In genomic region chr11:68089426-68089825, GRCm38 (mm10) we compare ENCODE assay signal across 13 mouse cellular contexts.
DNase-seq lines count a peak whose midpoint lies in the region; ATAC-seq and TF ChIP-seq lines count a peak whose summit lies in the region.
"Had no signal": no experiment of that assay in that cellular context is flagged by ENCODE, and none has a peak within 500 bp of the region (broad histone marks: within the 10 kb centered on the region; RNA-seq: fewer than 3 reads in every experiment).

No protein-coding gene starts in this region.

- no peak overlapping the region for H3K9ac ChIP-seq in forebrain, postnatal 0 days
- H3K9ac ChIP-seq in forebrain, embryonic 11.5 days (ENCODE audit: low read length): no peak overlapping the region
- no peak overlapping the region for H3K9ac ChIP-seq in kidney, embryonic 15.5 days
- no peak overlapping the region for H3K9ac ChIP-seq in limb, embryonic 14.5 days (ENCODE audit: low read depth, low read length, severe bottlenecking)
- H3K9ac ChIP-seq: forebrain, embryonic 13.5 days; liver, postnatal 0 days; midbrain, embryonic 12.5 days had no signal

- H3K4me2 ChIP-seq in forebrain, postnatal 0 days (ENCODE audit: low read depth): no peak overlapping the region
- no peak overlapping the region for H3K4me2 ChIP-seq in forebrain, embryonic 11.5 days (ENCODE audit: low read depth, low read length, severe bottlenecking)
- 0 out of 2 replicates have a peak overlapping the region, but pooled peaks have one; percentile 5 for H3K4me2 ChIP-seq in kidney, embryonic 15.5 days
- 0 out of 2 replicates have a peak overlapping the region, but pooled peaks have one; percentile 21 for H3K4me2 ChIP-seq in limb, embryonic 14.5 days (replicated peaks; ENCODE audit: low read depth, low read length, severe bottlenecking)
- H3K4me2 ChIP-seq: forebrain, embryonic 13.5 days; midbrain, embryonic 12.5 days had no signal

- 55% methylated on average over 9 of the region's 9 CpGs for WGBS in forebrain, postnatal 0 days
- 84% methylated on average over 9 of the region's 9 CpGs for WGBS in forebrain, embryonic 11.5 days
- WGBS in kidney, embryonic 15.5 days: 75% methylated on average over 9 of the region's 9 CpGs
- 83% methylated on average over 9 of the region's 9 CpGs for WGBS in embryonic facial prominence, embryonic 10.5 days
- WGBS in limb, embryonic 14.5 days: 51% methylated on average over 9 of the region's 9 CpGs

- no peaks in the 10 kb centered on the region for H3K4me1 ChIP-seq in forebrain, postnatal 0 days (ENCODE audit: insufficient read depth)
- no peaks in the 10 kb centered on the region; the same call in 1 of the 2 replicates for H3K4me1 ChIP-seq in forebrain, embryonic 11.5 days (replicated peaks; ENCODE audit: control insufficient read depth, insufficient read depth, low read length)
- peaks cover 12% of the 10 kb centered on the region for H3K4me1 ChIP-seq in kidney, embryonic 15.5 days
- H3K4me1 ChIP-seq in embryonic facial prominence, embryonic 10.5 days: peaks cover 17% of the 10 kb centered on the region
- H3K4me1 ChIP-seq in limb, embryonic 14.5 days (ENCODE audit: control insufficient read depth, insufficient read depth, low read length): peaks cover 15% of the 10 kb centered on the region

- TF ChIP-seq POLR2A in limb, embryonic 14.5 days (IDR thresholded peaks at IDR 0.05; ENCODE audit: borderline replicate concordance, extremely low read depth, insufficient read depth, insufficient read length): no peak

- no peaks in the 10 kb centered on the region for H3K36me3 ChIP-seq in forebrain, postnatal 0 days (ENCODE audit: insufficient read depth)
- no peaks in the 10 kb centered on the region for H3K36me3 ChIP-seq in forebrain, embryonic 11.5 days (ENCODE audit: control insufficient read depth, insufficient read depth, low read length)
- H3K36me3 ChIP-seq in kidney, embryonic 15.5 days: no peaks in the 10 kb centered on the region
- H3K36me3 ChIP-seq in embryonic facial prominence, embryonic 10.5 days (replicated peaks): no peaks in the 10 kb centered on the region
- H3K36me3 ChIP-seq in limb, embryonic 14.5 days (ENCODE audit: control insufficient read depth, insufficient read depth, low read length): no peaks in the 10 kb centered on the region
- H3K36me3 ChIP-seq: midbrain, embryonic 12.5 days had no signal

- no peak for ATAC-seq in forebrain, postnatal 0 days
- no peak for ATAC-seq in forebrain, embryonic 11.5 days (replicated peaks; ENCODE audit: low FRiP score)
- no peak for ATAC-seq in kidney, embryonic 15.5 days (replicated peaks; ENCODE audit: low FRiP score)
- no peak; the same call in 1 of the 2 replicates for ATAC-seq in limb, embryonic 14.5 days (ENCODE audit: low FRiP score, low read depth)
- ATAC-seq: forebrain, embryonic 13.5 days; hindbrain, embryonic 16.5 days; liver, postnatal 0 days had no signal

- no peak overlapping the region for H3K4me3 ChIP-seq in forebrain, postnatal 0 days (ENCODE audit: low read depth, low read length)
- no peak overlapping the region for H3K4me3 ChIP-seq in forebrain, embryonic 11.5 days (ENCODE audit: low read depth, low read length)
- H3K4me3 ChIP-seq in kidney, embryonic 15.5 days (replicated peaks): no peak overlapping the region
- no peak overlapping the region for H3K4me3 ChIP-seq in embryonic facial prominence, embryonic 10.5 days
- H3K4me3 ChIP-seq in limb, embryonic 14.5 days (replicated peaks; ENCODE audit: low read length): no peak overlapping the region
- H3K4me3 ChIP-seq: forebrain, embryonic 13.5 days; midbrain, embryonic 12.5 days had no signal

- H3K27me3 ChIP-seq in forebrain, postnatal 0 days (ENCODE audit: insufficient read depth, low read length): no peaks in the 10 kb centered on the region
- no peaks in the 10 kb centered on the region for H3K27me3 ChIP-seq in forebrain, embryonic 11.5 days (ENCODE audit: control insufficient read depth, insufficient read depth, low read length)
- no peaks in the 10 kb centered on the region for H3K27me3 ChIP-seq in kidney, embryonic 15.5 days
- no peaks in the 10 kb centered on the region; the same call in 1 of the 2 replicates for H3K27me3 ChIP-seq in embryonic facial prominence, embryonic 10.5 days (replicated peaks; ENCODE audit: low read depth, poor library complexity, severe bottlenecking)
- H3K27me3 ChIP-seq in limb, embryonic 14.5 days (ENCODE audit: control insufficient read depth, insufficient read depth, low read length): no peaks in the 10 kb centered on the region
- H3K27me3 ChIP-seq: forebrain, embryonic 13.5 days; midbrain, embryonic 12.5 days had no signal

- DNase-seq in forebrain, postnatal 0 days: peak; percentile 18
- DNase-seq in forebrain, embryonic 11.5 days (ENCODE audit: low spot score): no peak
- DNase-seq in kidney, adult 8-10 months: no peak
- DNase-seq in embryonic facial prominence, embryonic 10.5 days (ENCODE audit: low spot score): no peak
- DNase-seq in limb, embryonic 14.5 days (ENCODE audit: low spot score): peak; percentile 9
- no peak for DNase-seq in frontal cortex, postnatal 36 days (ENCODE audit: low spot score in 2 of 2)
- no peak for DNase-seq in frontal cortex, postnatal 25 days (ENCODE audit: low spot score in 2 of 2)
- DNase-seq: adrenal gland, postnatal 14 days; liver, postnatal 0 days had no signal

- H3K27ac ChIP-seq in forebrain, postnatal 0 days (ENCODE audit: low read depth, low read length): no peak overlapping the region
- H3K27ac ChIP-seq in forebrain, embryonic 11.5 days (ENCODE audit: low read depth, low read length): no peak overlapping the region
- no peak overlapping the region for H3K27ac ChIP-seq in kidney, embryonic 15.5 days
- peak overlapping the region; percentile 73; the same call in 1 of the 2 replicates for H3K27ac ChIP-seq in embryonic facial prominence, embryonic 10.5 days (replicated peaks)
- no peak overlapping the region for H3K27ac ChIP-seq in limb, embryonic 14.5 days (replicated peaks; ENCODE audit: low read depth, low read length)
- H3K27ac ChIP-seq: forebrain, embryonic 13.5 days; midbrain, embryonic 12.5 days had no signal

- no peaks in the 10 kb centered on the region for H3K9me3 ChIP-seq in forebrain, postnatal 0 days (ENCODE audit: low read length)
- no peaks in the 10 kb centered on the region for H3K9me3 ChIP-seq in forebrain, embryonic 11.5 days (ENCODE audit: control insufficient read depth, low read length)
- no peaks in the 10 kb centered on the region for H3K9me3 ChIP-seq in kidney, embryonic 15.5 days (replicated peaks)
- no peaks in the 10 kb centered on the region for H3K9me3 ChIP-seq in embryonic facial prominence, embryonic 10.5 days
- no peaks in the 10 kb centered on the region for H3K9me3 ChIP-seq in limb, embryonic 14.5 days (ENCODE audit: control insufficient read depth, low read length)
- H3K9me3 ChIP-seq: forebrain, embryonic 13.5 days; midbrain, embryonic 12.5 days had no signal

- no peak for TF ChIP-seq CTCF in forebrain, postnatal 0 days (IDR thresholded peaks at IDR 0.05; ENCODE audit: low read depth)

Comparison
In these comparisons a context has a peak if more than half of its experiments do, and no peak if none do; other contexts are left out.
1. DNase-seq: peak in forebrain, postnatal 0 days (single experiment) and limb, embryonic 14.5 days (single experiment); none in forebrain, embryonic 11.5 days (single experiment), kidney, adult 8-10 months (0 of 2), embryonic facial prominence, embryonic 10.5 days (single experiment), frontal cortex, postnatal 36 days (0 of 2) and frontal cortex, postnatal 25 days (0 of 2).
2. H3K4me2 ChIP-seq: peak in kidney, embryonic 15.5 days (single experiment) and limb, embryonic 14.5 days (single experiment); none in forebrain, postnatal 0 days (single experiment) and forebrain, embryonic 11.5 days (single experiment).